Mouse (Mus musculus) mammary gland, adult 2 months (tissue): Measurements from ENCODE around the gene Tmem218. TPM values are rescaled to one million over a fixed set of nuclear protein-coding genes. Genes with fewer than 3 reads are reported as not detected.

Source experiments
- polyA plus RNA-seq: library from polyadenylated mRNA; depleted of rRNA; stranded (reverse); fragments of >200 nt; gene quantifications from 2 replicates; pipeline ENCODE4 v1.2.3, GENCODE M21; 2012; ENCODE audit warnings: low replicate concordance; rRNA removed

Tmem218 gene
- polyA plus RNA-seq: 1.4 and 3.7 TPM in 2 replicates

DNA sequence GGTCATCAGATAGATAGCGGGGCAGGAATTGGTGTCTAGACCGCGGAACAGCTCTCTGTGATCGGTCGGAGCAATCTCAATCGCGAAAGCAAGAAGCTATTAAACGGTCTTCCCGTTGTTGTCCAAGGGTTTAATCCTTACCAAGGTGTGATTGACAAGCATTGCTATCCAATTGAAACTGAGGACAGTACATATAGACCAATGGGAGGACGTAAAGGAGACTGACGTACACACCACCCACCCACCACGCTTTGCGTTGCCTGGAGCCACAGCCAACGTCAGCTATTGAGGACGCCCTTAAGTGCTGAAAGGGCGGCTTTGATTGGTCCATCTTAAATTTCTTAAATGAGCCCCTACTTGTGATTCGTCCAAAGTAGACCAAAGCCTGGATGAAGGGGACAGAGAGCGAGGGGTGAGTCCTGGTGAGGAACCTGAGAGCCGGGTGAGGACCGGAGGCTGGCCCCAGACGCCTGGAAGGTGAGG is at the start of gene Tmem218:
TSS of gene Tmem218 (plus strand) at position 295 of the 483 bp plus-strand sequence.

DNA sequence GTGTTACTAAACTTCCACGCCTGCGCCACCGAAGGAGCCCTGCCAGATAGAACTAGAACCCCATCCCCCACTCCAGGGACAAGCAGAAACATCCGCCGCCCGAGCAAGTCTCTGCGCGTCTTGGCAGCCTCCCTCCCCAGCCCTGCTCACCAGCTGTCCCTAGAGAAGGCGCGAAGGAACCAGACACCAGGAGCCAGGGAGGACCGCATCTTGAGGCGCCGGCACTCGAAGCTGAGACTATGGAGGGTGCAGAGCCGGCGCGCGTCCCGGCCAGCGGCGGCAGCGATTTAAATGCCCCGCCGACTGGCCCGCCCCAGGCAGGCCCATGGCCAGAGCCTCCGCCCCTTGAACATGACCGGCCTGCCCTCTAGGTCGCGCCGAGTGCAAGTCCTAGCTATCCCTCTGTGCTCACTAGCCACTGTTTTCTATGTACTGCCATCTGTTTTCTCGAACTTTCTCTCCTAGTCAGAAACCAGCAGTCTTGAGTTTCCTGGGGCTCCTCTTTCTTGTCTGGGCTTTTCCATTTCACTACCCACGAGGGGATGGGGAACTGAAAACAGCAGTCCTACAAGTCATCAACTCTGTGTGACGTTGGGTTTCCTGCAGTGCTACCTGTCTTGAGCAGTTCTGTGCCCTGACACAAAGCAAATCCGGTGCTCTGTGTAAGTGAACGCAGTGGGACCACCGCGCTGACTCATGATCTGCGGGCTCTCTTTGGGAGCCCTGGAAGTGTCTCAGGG is 47.3 kb downstream of the Tmem218 start, which contains the start of gene Slc37a2:
TSS of gene Slc37a2 (minus strand) at position 590 of the 740 bp plus-strand sequence.

Other genes with a start within 250 kb of the Tmem218 start
- gene Pknox2, start 60.8 kb upstream of the Tmem218 start, polyA plus RNA-seq: 5.3 and 16.7 TPM in 2 replicates
- gene Slc37a2, start 47.5 kb downstream of the Tmem218 start, polyA plus RNA-seq: 7.9 and 9.5 TPM in 2 replicates
- 0.83 and 4.2 TPM in 2 replicates for gene Ccdc15, start 140.2 kb downstream of the Tmem218 start, polyA plus RNA-seq
- 0.50 and 0.59 TPM in 2 replicates for gene Hepacam, start 159.1 kb downstream of the Tmem218 start, polyA plus RNA-seq
- gene Robo4, start 193.7 kb downstream of the Tmem218 start, polyA plus RNA-seq: 48.2 and 50.0 TPM in 2 replicates
- gene Robo3, start 225.0 kb downstream of the Tmem218 start, polyA plus RNA-seq: 0.07 and 0.13 TPM in 2 replicates